Mouse (Mus musculus): ENCODE measurements around the gene Olfr1247. TPM values are rescaled to one million over a fixed set of nuclear protein-coding genes. Genes with fewer than 3 reads are reported as not detected.

Olfr1247 gene
- polyA plus RNA-seq (2015; fragmentation: Nextera tagmentation; extraction: Ambion mirVana), result not detected in 2 replicates

DNA sequence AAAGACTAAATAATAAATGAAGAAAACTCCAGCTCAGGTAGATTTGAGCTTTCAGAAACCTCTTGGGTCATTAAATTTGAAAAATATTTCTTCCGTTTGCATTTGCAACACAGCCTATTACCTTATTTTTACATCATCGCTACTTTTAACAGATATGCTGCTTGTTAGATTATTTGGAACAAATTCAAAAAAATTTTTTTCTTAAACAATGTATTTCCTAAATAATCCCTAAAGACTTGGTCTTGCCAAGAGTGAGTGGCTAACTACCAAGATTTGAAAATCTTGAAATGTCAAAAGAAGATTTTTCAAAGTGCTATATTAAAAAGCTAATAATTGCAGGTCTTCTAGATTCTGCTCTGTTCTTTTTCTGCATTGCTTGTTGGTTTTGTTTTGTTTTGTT lies at the start of gene Olfr1247:
Gene Olfr1247 (minus strand): TSS at position 101 of the 400 bp plus-strand sequence.

DNA sequence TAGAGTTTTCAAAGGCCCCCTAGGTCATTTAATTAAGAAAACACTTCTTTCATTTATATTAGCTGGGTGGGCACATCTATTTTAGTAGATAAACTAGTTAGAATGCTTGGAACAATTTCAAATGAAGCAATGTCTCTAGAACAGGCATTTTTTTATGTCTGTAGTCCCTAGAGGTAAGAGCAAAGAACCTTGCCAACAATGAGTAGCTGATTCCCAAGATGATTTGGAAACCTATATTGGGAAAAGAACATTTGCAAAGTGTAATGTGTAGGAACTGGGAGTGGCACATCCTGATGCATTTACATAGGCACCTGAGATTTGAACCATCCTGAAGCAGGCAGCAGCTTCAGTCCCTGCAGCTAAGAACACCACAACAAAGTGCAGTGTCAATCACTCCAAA lies 47.4 kb upstream of the Olfr1247 start, which contains the start of gene Olfr1250:
Gene Olfr1250 (minus strand): TSS at position 101 of the 400 bp plus-strand sequence.

DNA sequence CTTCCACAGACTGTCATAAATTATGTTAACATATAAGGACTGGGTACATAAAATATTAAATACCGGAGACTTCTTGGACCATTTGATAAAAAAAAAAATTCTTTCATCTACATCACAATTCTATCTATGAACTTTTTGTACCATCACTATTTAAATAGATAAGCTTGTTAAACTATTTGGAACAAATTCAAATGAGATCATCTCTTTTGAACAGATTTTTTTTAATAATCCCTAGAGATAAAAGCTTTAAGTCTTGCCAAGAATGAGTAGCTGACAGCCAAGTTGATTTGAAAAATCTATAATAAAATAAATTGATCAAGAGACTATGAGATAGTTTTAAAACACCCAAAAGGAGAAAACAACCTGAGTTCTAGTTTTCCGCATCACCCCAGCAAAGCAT lies 21.0 kb upstream of the Olfr1247 start, which contains the start of gene Olfr1249:
Gene Olfr1249 (minus strand): TSS at position 101 of the 400 bp plus-strand sequence.

GRCm38 (mm10) chr2:89618145-89618544 lies 4.2 kb upstream of the Olfr1247 start, which contains the start of gene Olfr1248:
Olfr1248 (minus strand) TSS chr2:89618245.

DNA sequence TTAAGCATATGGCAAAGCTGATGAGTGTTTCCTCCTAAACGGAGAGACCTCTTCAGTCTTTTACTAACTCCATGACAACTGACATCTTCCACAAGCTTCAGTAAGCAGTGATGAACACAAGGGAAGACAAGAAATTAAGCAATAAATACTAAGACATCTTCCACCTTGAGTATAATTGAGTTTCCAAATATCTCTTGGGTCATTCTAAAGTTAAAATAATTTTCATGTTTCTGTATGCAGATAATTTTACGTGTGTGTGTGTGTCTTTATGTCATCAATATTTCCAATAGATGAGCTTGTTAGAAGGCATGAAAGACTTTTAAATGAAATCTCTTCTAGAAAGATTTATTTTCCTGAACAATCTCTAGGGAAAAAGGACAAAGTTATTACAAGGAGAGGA lies 20.9 kb downstream of the Olfr1247 start, which contains the start of gene Olfr1246:
Gene Olfr1246 (minus strand): TSS at position 101 of the 400 bp plus-strand sequence.

GRCm38 (mm10) chr2:89578347-89578746 lies 35.6 kb downstream of the Olfr1247 start, which contains the start of gene Olfr1245:
Olfr1245 (minus strand) TSS chr2:89578447.

Other genes with a start within 250 kb of the Olfr1247 start
- gene Olfr1234, start 249.3 kb downstream of the Olfr1247 start, polyA plus RNA-seq (2015; fragmentation: Nextera tagmentation; extraction: Ambion mirVana), result not detected in 2 replicates
- not detected in 2 replicates for gene Olfr1238, start 204.5 kb downstream of the Olfr1247 start, polyA plus RNA-seq (2015; fragmentation: Nextera tagmentation; extraction: Ambion mirVana)
- gene Olfr1239, start 193.7 kb downstream of the Olfr1247 start, polyA plus RNA-seq (2015; fragmentation: Nextera tagmentation; extraction: Ambion mirVana), result not detected in 2 replicates
- not detected in 2 replicates for gene Olfr1240, start 171.1 kb downstream of the Olfr1247 start, polyA plus RNA-seq (2015; fragmentation: Nextera tagmentation; extraction: Ambion mirVana)
- gene Olfr1241, start 127.0 kb downstream of the Olfr1247 start, polyA plus RNA-seq (2015; fragmentation: Nextera tagmentation; extraction: Ambion mirVana), result not detected in 2 replicates
- gene Olfr1242, start 115.8 kb downstream of the Olfr1247 start, polyA plus RNA-seq (2015; fragmentation: Nextera tagmentation; extraction: Ambion mirVana), result not detected in 2 replicates
- gene Olfr1243, start 82.6 kb downstream of the Olfr1247 start, polyA plus RNA-seq (2015; fragmentation: Nextera tagmentation; extraction: Ambion mirVana), result not detected in 2 replicates
- gene Olfr1245, start 35.7 kb downstream of the Olfr1247 start, polyA plus RNA-seq (2015; fragmentation: Nextera tagmentation; extraction: Ambion mirVana), result not detected in 2 replicates
- gene Olfr1246, start 21.0 kb downstream of the Olfr1247 start, polyA plus RNA-seq (2015; fragmentation: Nextera tagmentation; extraction: Ambion mirVana), result not detected in 2 replicates
- not detected in 2 replicates for gene Olfr1248, start 4.1 kb upstream of the Olfr1247 start, polyA plus RNA-seq (2015; fragmentation: Nextera tagmentation; extraction: Ambion mirVana)
- not detected in 2 replicates for gene Olfr1249, start 20.9 kb upstream of the Olfr1247 start, polyA plus RNA-seq (2015; fragmentation: Nextera tagmentation; extraction: Ambion mirVana)
- not detected in 2 replicates for gene Olfr1250, start 47.3 kb upstream of the Olfr1247 start, polyA plus RNA-seq (2015; fragmentation: Nextera tagmentation; extraction: Ambion mirVana)
- not detected in 2 replicates for gene Olfr1251, start 57.8 kb upstream of the Olfr1247 start, polyA plus RNA-seq (2015; fragmentation: Nextera tagmentation; extraction: Ambion mirVana)
- gene Olfr1252, start 110.9 kb upstream of the Olfr1247 start, polyA plus RNA-seq (2015; fragmentation: Nextera tagmentation; extraction: Ambion mirVana), result not detected in 2 replicates
- gene Olfr1253, start 143.0 kb upstream of the Olfr1247 start, polyA plus RNA-seq (2015; fragmentation: Nextera tagmentation; extraction: Ambion mirVana), result not detected in 2 replicates
- gene Olfr1254, start 179.5 kb upstream of the Olfr1247 start, polyA plus RNA-seq (2015; fragmentation: Nextera tagmentation; extraction: Ambion mirVana), result not detected in 2 replicates
- not detected in 2 replicates for gene Olfr1255, start 197.9 kb upstream of the Olfr1247 start, polyA plus RNA-seq (2015; fragmentation: Nextera tagmentation; extraction: Ambion mirVana)
- gene Olfr1256, start 227.4 kb upstream of the Olfr1247 start, polyA plus RNA-seq (2015; fragmentation: Nextera tagmentation; extraction: Ambion mirVana), result not detected in 2 replicates
- not detected in 2 replicates for gene Olfr48, start 234.1 kb upstream of the Olfr1247 start, polyA plus RNA-seq (2015; fragmentation: Nextera tagmentation; extraction: Ambion mirVana)